Mouse (Mus musculus): Measurements from ENCODE around the gene a.
"Not testable (repeated sequence)": the region's sequence is repeated elsewhere in the genome, so short reads cannot be mapped to it uniquely, and the experiment has no call there.

Gene a

DNA sequence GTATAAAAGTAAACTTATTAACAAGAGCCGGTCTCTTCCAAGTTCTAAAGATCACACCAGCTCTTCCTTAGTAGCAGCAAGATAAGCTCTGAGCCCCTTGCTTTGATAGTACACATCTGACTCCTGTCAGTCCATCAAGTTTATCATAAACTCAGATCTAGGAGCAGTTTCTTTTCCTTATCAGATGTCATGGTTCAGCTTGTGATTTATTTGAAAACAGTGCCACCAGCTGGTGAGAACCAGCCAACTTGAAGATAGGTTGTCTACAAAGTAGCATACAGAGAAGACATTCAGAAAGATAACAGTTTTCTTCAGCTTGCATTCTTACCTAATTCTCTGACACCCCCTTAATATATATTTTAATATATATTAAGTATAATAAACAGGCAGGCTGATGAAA is 64.2 kb downstream of the a start:
- no peaks in the 10 kb centered on the region for H3K27me3 ChIP-seq (ENCODE audit: control insufficient read depth, insufficient read depth, low read length, poor library complexity, severe bottlenecking)
- DNase-seq (ENCODE audit: low read depth, low spot score): peak; percentile 81

DNA sequence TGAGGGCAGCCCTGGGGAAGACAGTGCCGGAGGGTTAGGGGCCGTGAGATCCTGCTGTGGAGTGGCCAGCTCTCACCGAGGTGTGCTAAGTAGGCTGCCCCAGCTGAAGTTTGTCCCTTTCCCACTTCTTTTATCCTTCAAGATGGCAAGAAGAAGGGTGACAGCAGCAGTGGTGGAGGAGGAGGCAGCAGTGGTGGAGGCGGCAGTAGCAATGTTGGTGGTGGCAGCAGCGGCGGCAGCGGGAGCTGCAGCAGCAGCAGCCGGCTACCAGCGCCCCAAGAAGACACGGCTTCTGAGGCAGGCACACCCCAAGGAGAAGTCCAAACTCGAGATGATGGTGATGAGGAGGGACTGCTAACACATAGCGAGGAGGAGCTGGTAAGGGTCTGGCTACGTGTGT is 72.5 kb downstream of the a start:
- Histone ChIP-seq H3K36me3 (ENCODE audit: control insufficient read depth, insufficient read depth, low read length, poor library complexity, severe bottlenecking) (peaks cover 14% of the 10 kb centered on the region), H3K27me3 (ENCODE audit: control insufficient read depth, insufficient read depth, low read length, poor library complexity, severe bottlenecking) (no peaks in the 10 kb centered on the region)
- DNase-seq (ENCODE audit: low read depth, low spot score): no peak

More for the DNA sequence above, 64.2 kb downstream of the a start:
- H3K36me3 ChIP-seq (ENCODE audit: control insufficient read depth, insufficient read depth, low read length, poor library complexity, severe bottlenecking): peaks cover 3% of the 10 kb centered on the region

- no peaks in the 10 kb centered on the region for H3K27me3 ChIP-seq (ENCODE audit: control insufficient read depth, insufficient read depth, low read length, poor library complexity, severe bottlenecking)
- H3K36me3 ChIP-seq (ENCODE audit: control insufficient read depth, insufficient read depth, low read length, poor library complexity, severe bottlenecking): peaks cover 12% of the 10 kb centered on the region
- no peak for DNase-seq (ENCODE audit: low read depth, low spot score)
Observed at GRCm38 (mm10) chr2:154865696-154866095, 74.5 kb downstream of the a start.

DNA sequence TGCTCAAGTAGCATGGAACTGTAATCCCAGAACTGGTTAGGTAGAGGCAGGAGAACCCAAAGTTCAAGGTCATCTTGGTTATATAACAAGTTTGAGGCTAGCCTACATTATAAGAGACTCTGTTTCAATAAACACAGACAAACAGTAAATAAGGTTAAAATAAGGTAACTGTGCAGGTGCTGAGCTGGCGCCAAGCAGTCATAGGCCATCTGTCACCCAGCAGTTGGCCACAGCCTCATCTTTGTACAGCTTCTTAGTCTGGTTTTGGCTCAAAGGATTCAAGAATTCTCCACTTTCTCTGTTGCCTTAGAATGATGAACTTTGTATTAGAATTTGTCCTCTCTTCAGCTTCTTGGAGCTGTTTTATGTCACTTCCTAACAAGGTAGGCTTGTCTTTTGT is 76.9 kb downstream of the a start:
- Histone ChIP-seq H3K36me3 (ENCODE audit: control insufficient read depth, insufficient read depth, low read length, poor library complexity, severe bottlenecking) (peaks cover 12% of the 10 kb centered on the region), H3K27me3 (ENCODE audit: control insufficient read depth, insufficient read depth, low read length, poor library complexity, severe bottlenecking) (no peaks in the 10 kb centered on the region)
- DNase-seq (ENCODE audit: low read depth, low spot score): no peak

GRCm38 (mm10) chr2:154869954-154870641 is 78.9 kb downstream of the a start:
- Histone ChIP-seq H3K36me3 (ENCODE audit: control insufficient read depth, insufficient read depth, low read length, poor library complexity, severe bottlenecking) (peaks cover 10% of the 10 kb centered on the region), H3K27me3 (ENCODE audit: control insufficient read depth, insufficient read depth, low read length, poor library complexity, severe bottlenecking) (no peaks in the 10 kb centered on the region)
- no peak for DNase-seq (ENCODE audit: low read depth, low spot score)

DNA sequence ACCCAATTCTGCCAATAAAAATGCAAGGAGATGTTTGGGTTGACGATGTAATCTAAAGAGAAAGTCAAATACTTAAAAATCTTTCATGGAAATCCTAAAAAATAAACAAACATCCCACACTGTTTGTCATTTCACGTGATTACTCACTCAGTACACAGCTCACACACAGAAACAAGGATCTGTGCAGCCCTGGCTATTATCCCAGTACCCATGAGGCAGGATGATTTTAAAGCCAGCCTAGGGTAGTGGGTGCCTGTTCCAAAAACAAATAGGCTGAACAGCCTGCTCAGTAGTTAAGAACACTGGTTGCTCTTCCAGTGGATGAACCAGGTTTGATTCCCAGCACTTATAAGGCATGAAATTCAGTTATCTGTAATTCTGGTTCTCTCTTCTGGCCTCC is 85.4 kb downstream of the a start:
- no peaks in the 10 kb centered on the region for H3K27me3 ChIP-seq (ENCODE audit: control insufficient read depth, insufficient read depth, low read length, poor library complexity, severe bottlenecking)
- DNase-seq (ENCODE audit: low read depth, low spot score): no peak
- H3K36me3 ChIP-seq (ENCODE audit: control insufficient read depth, insufficient read depth, low read length, poor library complexity, severe bottlenecking): peaks cover 10% of the 10 kb centered on the region

- DNase-seq (ENCODE audit: low read depth, low spot score): no peak
- H3K27me3 ChIP-seq (ENCODE audit: control insufficient read depth, insufficient read depth, low read length, poor library complexity, severe bottlenecking): no peaks in the 10 kb centered on the region
- no peaks in the 10 kb centered on the region; the same call in none of the 2 replicates for H3K36me3 ChIP-seq (ENCODE audit: control insufficient read depth, insufficient read depth, low read length, poor library complexity, severe bottlenecking)
Observed at GRCm38 (mm10) chr2:154891585-154891984, 100.4 kb downstream of the a start.

GRCm38 (mm10) chr2:154892201-154893044 is 101.2 kb downstream of the a start, which contains the start of gene Eif2s2:
TSS of gene Eif2s2 (minus strand) at chr2:154892935.
- Histone ChIP-seq H3K27me3 (ENCODE audit: control insufficient read depth, insufficient read depth, low read length, poor library complexity, severe bottlenecking) (no peaks in the 10 kb centered on the region), H3K36me3 (ENCODE audit: control insufficient read depth, insufficient read depth, low read length, poor library complexity, severe bottlenecking) (no peaks in the 10 kb centered on the region; the same call in 1 of the 2 replicates)
- DNase-seq (ENCODE audit: low read depth, low spot score): peak; percentile 98

DNA sequence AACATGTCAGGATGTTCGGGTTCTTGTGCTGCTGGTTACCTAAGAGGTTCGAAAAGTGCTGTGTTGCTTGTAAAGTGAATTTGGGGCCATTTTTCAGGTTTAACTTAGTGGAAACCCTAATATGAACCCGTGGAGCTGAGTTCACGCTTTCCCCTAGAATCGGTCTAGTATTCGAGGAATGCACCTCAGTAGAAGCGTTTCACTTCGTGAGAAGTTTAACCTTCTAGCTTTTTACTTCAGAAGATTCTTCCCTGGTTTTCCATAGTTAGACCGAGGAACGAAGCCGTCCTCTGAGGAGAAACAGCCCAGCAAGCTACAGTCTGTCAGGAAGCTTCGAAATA is 101.8 kb downstream of the a start:
- Histone ChIP-seq H3K36me3 (ENCODE audit: control insufficient read depth, insufficient read depth, low read length, poor library complexity, severe bottlenecking) (no peaks in the 10 kb centered on the region; the same call in 1 of the 2 replicates), H3K27me3 (ENCODE audit: control insufficient read depth, insufficient read depth, low read length, poor library complexity, severe bottlenecking) (no peaks in the 10 kb centered on the region)
- no peak for DNase-seq (ENCODE audit: low read depth, low spot score)

DNA sequence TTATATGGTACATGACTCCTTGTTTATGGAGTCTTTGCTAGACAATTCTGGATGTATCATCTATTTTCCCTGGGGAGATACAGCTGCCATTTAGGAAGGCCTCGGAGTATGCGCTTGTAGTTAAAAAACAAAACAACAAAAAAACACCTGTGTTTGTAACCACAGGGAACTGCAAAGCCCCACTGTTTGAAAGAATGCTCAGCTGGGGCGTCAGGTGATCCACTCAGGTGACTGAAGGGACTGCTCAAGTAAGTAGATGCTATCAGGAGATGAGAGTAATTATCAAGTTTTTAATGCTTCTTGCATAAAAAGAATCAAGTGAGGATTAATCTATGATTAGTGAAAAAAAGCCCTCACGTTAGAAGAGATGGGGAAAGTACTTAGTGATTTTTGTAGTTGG is 102.3 kb downstream of the a start:
- no peaks in the 10 kb centered on the region; the same call in 1 of the 2 replicates for H3K36me3 ChIP-seq (ENCODE audit: control insufficient read depth, insufficient read depth, low read length, poor library complexity, severe bottlenecking)
- peak; percentile 7 for DNase-seq (ENCODE audit: low read depth, low spot score)
- H3K27me3 ChIP-seq (ENCODE audit: control insufficient read depth, insufficient read depth, low read length, poor library complexity, severe bottlenecking): no peaks in the 10 kb centered on the region

- not testable (repeated sequence) for H3K27me3 ChIP-seq (ENCODE audit: control insufficient read depth, insufficient read depth, low read length, poor library complexity, severe bottlenecking); H3K36me3 ChIP-seq (ENCODE audit: control insufficient read depth, insufficient read depth, low read length, poor library complexity, severe bottlenecking); DNase-seq (ENCODE audit: low read depth, low spot score)
Observed at GRCm38 (mm10) chr2:154899004-154899403, 107.8 kb downstream of the a start.

- H3K27me3 ChIP-seq (ENCODE audit: control insufficient read depth, insufficient read depth, low read length, poor library complexity, severe bottlenecking); H3K36me3 ChIP-seq (ENCODE audit: control insufficient read depth, insufficient read depth, low read length, poor library complexity, severe bottlenecking); DNase-seq (ENCODE audit: low read depth, low spot score): not testable (repeated sequence)
Observed at GRCm38 (mm10) chr2:154899412-154899811, 108.2 kb downstream of the a start.

GRCm38 (mm10) chr2:154902111-154902510 is 110.9 kb downstream of the a start:
- Histone ChIP-seq H3K36me3 (ENCODE audit: control insufficient read depth, insufficient read depth, low read length, poor library complexity, severe bottlenecking) (no peaks in the 10 kb centered on the region), H3K27me3 (ENCODE audit: control insufficient read depth, insufficient read depth, low read length, poor library complexity, severe bottlenecking) (no peaks in the 10 kb centered on the region)
- no peak for DNase-seq (ENCODE audit: low read depth, low spot score)

DNA sequence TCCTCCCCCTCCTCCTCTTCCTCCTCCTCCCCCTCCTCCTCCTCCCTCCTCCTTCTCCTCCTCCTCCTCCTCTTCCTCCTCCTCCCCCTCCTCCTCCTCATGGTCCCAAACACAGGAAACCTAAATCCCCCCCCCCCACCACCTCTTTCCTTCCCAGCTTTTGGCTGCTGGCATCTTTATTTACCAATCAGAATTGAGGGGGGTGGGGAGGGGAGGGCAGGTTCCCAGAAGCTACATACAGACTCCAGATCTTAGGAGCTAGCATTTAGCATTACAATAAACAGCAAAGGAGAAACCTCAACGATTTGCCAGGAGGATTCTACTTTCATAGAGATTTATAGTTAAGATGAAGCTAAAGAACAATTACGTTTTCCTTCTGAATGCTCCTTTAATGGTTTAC is 114.6 kb downstream of the a start:
- Histone ChIP-seq H3K36me3 (ENCODE audit: control insufficient read depth, insufficient read depth, low read length, poor library complexity, severe bottlenecking) (no peaks in the 10 kb centered on the region), H3K27me3 (ENCODE audit: control insufficient read depth, insufficient read depth, low read length, poor library complexity, severe bottlenecking) (no peaks in the 10 kb centered on the region)
- DNase-seq (ENCODE audit: low read depth, low spot score): no peak

DNA sequence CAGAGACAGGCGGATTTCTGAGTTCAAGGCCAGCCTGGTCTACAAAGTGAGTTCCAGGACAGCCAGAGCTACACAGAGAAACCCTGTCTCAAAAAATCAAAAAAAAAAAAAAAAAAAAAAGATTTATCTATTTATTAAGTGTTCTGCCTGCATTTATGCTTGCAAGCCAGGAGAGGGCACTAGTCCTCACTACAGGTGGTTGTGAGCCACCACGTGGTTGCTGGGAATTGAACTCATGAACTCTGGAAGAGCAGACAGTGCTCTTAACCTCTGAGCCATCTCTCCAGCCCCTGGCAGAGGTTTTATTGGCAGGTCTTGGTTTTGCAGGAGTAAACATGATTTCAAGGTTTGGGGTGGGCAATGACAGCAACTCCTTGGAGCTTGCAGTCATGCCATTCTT is 117.0 kb downstream of the a start:
- H3K27me3 ChIP-seq (ENCODE audit: control insufficient read depth, insufficient read depth, low read length, poor library complexity, severe bottlenecking); H3K36me3 ChIP-seq (ENCODE audit: control insufficient read depth, insufficient read depth, low read length, poor library complexity, severe bottlenecking): not testable (repeated sequence)
- DNase-seq (ENCODE audit: low read depth, low spot score): peak; percentile 48
